Mouse (Mus musculus): ENCODE results near the gene Ctnna2. TPM values are rescaled to one million over a fixed set of nuclear protein-coding genes. Genes with fewer than 3 reads are reported as not detected.

Ctnna2 gene
- polyA plus RNA-seq, 1 experiment from 2014 or later = not detected

DNA sequence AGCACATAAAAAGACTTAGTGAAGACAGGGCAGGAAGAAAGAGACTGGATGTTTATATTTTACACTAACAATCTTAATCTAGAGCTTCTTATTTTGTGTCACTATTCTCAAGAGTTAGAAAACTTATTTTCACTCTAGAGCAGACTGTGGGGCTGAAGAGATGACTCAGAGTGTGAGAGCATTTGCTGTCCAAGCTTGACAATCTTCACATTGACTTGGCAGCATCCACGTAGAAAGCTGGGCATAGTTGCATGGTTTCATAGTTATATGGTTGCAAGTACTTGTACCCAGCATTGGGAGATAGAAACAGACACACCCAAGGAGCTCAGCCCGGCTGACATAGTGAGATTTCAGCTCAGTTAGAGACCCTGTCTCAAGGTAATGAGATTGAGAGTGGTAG, 858.6 kb downstream of the Ctnna2 start:
- Histone ChIP-seq H3K27me3 (ENCODE audit: insufficient read depth, low read length) (no peaks in the 10 kb centered on the region), H3K4me1 (ENCODE audit: insufficient read depth) (no peaks in the 10 kb centered on the region), H3K4me3 (ENCODE audit: low read depth, low read length) (no peak overlapping the region), H3K27ac (ENCODE audit: low read depth) (no peak overlapping the region), H3K9me3 (ENCODE audit: low read length) (no peaks in the 10 kb centered on the region), H3K36me3 (replicated peaks; ENCODE audit: insufficient read depth, low read length) (no peaks in the 10 kb centered on the region), H3K9ac (replicated peaks) (no peak overlapping the region), H3K4me2 (ENCODE audit: low read depth, low read length) (no peak overlapping the region)
- TF ChIP-seq EP300 (IDR thresholded peaks at IDR 0.05; ENCODE audit: low read depth) (no peak), CTCF (IDR thresholded peaks at IDR 0.05; ENCODE audit: low read depth) (no peak)
- ATAC-seq (no peak), DNase-seq (no peak)
- WGBS (ENCODE audit: insufficient replicate concordance) = 55% methylated on average over 2 of the region's 2 CpGs

DNA sequence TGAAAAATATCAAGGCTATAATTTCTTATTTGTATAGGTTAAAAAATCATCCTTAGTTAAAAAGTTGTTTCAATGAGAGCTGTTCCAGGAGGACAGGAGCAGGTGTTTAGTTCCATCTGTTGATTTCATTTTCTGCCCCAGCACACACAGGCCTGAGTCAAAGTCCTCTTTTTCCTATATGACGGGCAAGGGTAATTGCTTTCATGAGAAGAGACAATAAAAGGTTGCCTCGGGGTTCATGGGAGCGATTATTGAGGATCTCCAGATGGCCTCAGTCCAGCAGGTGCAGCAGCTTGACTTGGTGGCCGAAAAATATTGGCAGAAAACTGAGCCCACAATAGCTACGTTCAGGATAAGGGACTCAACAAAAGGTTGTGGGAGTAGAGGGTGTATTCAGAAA, 859.0 kb downstream of the Ctnna2 start:
- H3K4me2 ChIP-seq (ENCODE audit: low read depth, low read length) = no peak overlapping the region
- H3K27ac ChIP-seq (ENCODE audit: low read depth) = no peak overlapping the region
- no peak overlapping the region for H3K4me3 ChIP-seq (ENCODE audit: low read depth, low read length)
- H3K9ac ChIP-seq (replicated peaks) = no peak overlapping the region
- DNase-seq = no peak
- H3K27me3 ChIP-seq (ENCODE audit: insufficient read depth, low read length) = no peaks in the 10 kb centered on the region
- WGBS (ENCODE audit: insufficient replicate concordance) = 74% methylated on average over 5 of the region's 5 CpGs
- no peaks in the 10 kb centered on the region for H3K36me3 ChIP-seq (replicated peaks; ENCODE audit: insufficient read depth, low read length)
- H3K9me3 ChIP-seq (ENCODE audit: low read length) = no peaks in the 10 kb centered on the region
- no peaks in the 10 kb centered on the region for H3K4me1 ChIP-seq (ENCODE audit: insufficient read depth)
- no peak for TF ChIP-seq EP300 (IDR thresholded peaks at IDR 0.05; ENCODE audit: low read depth)
- no peak for ATAC-seq

DNA sequence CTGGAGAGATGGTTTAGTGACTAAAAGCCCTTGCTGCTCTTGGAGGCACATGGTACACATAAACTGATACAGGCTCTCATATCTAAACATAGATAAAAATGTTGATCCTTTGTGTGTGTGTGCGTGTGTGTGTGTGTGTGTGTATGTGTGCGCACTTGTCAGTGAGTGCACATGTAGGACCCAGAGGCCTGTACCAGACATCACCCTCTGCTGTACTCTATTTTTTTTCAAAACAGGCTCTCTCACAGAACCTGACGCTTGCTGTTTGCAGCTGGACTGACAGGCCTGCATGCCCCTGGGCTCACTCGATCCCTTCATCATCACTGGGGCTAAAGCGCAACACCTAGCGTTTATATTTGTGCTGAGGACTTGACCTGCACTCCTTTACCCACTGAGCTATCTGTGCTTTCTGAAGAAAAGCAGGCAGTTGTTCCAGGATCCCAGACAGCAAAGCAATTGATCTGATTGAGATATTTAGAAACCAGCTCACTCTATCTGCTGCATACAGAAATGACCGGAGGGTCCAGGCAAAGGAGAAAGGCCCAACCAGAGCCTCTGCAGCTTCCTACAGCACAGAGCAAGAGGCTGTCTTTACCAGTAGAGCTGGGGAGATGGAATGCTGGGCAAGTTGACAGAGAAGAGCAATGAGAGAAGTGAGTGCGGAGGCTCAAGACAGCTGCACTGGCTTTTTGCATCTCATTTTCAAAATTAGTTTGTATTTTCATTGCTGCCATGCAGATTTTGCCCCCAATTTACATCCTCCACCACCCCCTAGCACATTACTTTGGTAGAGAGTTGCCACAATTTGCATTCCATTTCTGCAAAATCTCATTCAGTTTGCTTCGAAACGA, 870.2 kb downstream of the Ctnna2 start:
- H3K4me1 ChIP-seq (ENCODE audit: insufficient read depth) = no peaks in the 10 kb centered on the region
- no peak overlapping the region for H3K9ac ChIP-seq (replicated peaks)
- DNase-seq = no peak
- ATAC-seq = no peak
- no peaks in the 10 kb centered on the region for H3K9me3 ChIP-seq (ENCODE audit: low read length)
- TF ChIP-seq CTCF (IDR thresholded peaks at IDR 0.05; ENCODE audit: low read depth) = no peak
- no peak for TF ChIP-seq EP300 (IDR thresholded peaks at IDR 0.05; ENCODE audit: low read depth)
- no peaks in the 10 kb centered on the region for H3K27me3 ChIP-seq (ENCODE audit: insufficient read depth, low read length)
- H3K4me3 ChIP-seq (ENCODE audit: low read depth, low read length) = no peak overlapping the region
- H3K27ac ChIP-seq (ENCODE audit: low read depth) = no peak overlapping the region
- no peaks in the 10 kb centered on the region for H3K36me3 ChIP-seq (replicated peaks; ENCODE audit: insufficient read depth, low read length)
- WGBS (ENCODE audit: insufficient replicate concordance) = 77% methylated on average over 10 of the region's 10 CpGs
- no peak overlapping the region for H3K4me2 ChIP-seq (ENCODE audit: low read depth, low read length)

DNA sequence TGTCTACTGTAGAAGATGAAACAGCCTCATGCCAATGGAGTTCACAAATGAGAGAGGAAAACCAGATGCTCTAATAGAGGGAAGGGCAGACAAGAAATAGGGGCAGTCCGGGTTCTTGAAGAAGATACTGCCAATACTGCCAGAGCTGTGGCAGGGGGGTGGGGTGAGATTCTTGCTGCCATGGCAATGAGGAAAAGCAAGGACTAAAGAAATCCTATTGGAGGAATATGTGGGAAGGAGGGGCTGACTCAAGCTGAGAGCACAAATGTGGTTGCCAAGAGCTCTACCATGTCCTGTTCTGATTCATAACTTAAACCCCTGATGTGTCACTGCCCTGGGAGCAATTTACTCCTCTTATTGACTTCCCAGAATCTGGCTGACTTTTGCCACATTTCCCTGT, 878.5 kb downstream of the Ctnna2 start:
- WGBS (ENCODE audit: insufficient replicate concordance) = 32% methylated on average over 1 of the region's 1 CpGs
- Histone ChIP-seq H3K27ac (ENCODE audit: low read depth) (no peak overlapping the region), H3K4me1 (ENCODE audit: insufficient read depth) (no peaks in the 10 kb centered on the region), H3K27me3 (ENCODE audit: insufficient read depth, low read length) (no peaks in the 10 kb centered on the region), H3K4me3 (ENCODE audit: low read depth, low read length) (no peak overlapping the region), H3K4me2 (ENCODE audit: low read depth, low read length) (no peak overlapping the region), H3K9me3 (ENCODE audit: low read length) (no peaks in the 10 kb centered on the region), H3K36me3 (replicated peaks; ENCODE audit: insufficient read depth, low read length) (no peaks in the 10 kb centered on the region), H3K9ac (replicated peaks) (no peak overlapping the region)
- ATAC-seq (no peak), DNase-seq (no peak)
- TF ChIP-seq CTCF (IDR thresholded peaks at IDR 0.05; ENCODE audit: low read depth) (no peak), EP300 (IDR thresholded peaks at IDR 0.05; ENCODE audit: low read depth) (no peak)

DNA sequence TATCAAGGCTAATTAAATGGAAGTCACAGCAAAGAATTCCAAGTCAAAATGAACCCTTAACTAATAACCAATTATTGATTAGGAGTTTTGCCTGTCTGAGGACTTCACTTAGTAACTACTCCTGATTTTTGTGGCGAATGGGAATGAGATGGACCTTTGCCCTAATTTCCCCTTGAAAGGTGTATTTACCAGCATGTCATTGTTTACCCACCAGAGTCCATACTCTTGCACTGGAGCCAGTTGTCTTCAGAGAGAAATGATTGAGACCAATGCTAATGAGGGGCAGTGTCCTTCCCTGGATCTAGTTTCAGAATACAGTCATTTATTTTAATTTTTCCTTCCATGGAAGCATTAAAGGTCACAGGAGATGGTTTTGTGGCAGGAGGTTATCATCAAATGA, 881.0 kb downstream of the Ctnna2 start:
- peak; percentile 90 for ATAC-seq
- 61% methylated on average over 1 of the region's 1 CpGs for WGBS (ENCODE audit: insufficient replicate concordance)
- TF ChIP-seq EP300 (IDR thresholded peaks at IDR 0.05; ENCODE audit: low read depth) = no peak
- no peak for TF ChIP-seq CTCF (IDR thresholded peaks at IDR 0.05; ENCODE audit: low read depth)

DNA sequence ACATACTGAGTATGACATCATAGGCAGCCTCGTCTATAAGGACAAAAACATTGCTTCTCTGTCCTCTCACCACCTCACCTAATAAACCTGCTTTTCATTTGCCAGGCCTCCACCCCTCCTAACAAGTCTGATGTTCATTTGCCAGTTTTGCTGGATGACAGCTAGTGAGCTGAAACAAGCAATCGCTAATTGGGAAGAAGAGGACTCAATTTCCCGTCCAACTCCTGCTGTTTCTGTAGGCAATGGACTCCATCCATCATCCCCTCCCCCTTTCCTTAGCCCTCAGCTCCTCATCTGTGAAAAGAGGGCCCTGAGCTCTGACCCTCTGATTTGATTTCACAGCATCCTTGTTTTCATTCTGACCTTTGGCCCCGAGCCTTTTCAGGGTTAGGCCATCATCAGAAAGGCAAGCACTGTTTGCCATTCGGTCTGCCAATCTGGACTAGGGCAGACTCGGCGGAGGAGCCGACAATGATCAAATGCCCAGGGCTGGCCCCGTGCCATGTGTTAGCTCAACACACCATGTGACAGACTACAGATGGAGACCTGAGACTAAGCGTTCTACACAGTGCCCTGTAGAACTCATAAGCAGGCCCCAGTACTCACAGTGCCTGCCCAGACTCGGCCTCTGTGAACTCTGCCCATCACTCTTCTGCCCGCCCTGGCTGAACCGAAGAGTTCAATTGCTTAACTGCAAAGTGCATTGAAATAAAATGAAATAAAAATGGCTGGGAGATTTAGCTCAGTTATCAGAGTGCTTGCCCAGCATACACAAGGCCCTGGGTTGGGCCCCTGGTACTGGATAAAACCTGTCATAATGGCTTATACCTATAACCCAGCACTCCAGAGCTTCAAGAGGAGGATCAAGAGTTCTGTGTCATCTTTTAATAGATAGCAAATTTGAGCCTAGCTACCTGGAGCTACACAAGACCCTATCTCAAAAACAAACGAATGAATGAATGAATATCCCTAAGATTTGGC, 903.8 kb downstream of the Ctnna2 start:
- no peaks in the 10 kb centered on the region for H3K36me3 ChIP-seq (replicated peaks; ENCODE audit: insufficient read depth, low read length)
- H3K27ac ChIP-seq (ENCODE audit: low read depth) = no peak overlapping the region
- ATAC-seq (peak; percentile 48), DNase-seq (peak; percentile 24)
- H3K4me1 ChIP-seq (ENCODE audit: insufficient read depth) = no peaks in the 10 kb centered on the region
- H3K9ac ChIP-seq (replicated peaks) = no peak overlapping the region
- no peaks in the 10 kb centered on the region for H3K9me3 ChIP-seq (ENCODE audit: low read length)
- WGBS (ENCODE audit: insufficient replicate concordance) = 73% methylated on average over 14 of the region's 14 CpGs
- TF ChIP-seq EP300 (IDR thresholded peaks at IDR 0.05; ENCODE audit: low read depth) = no peak
- no peak for TF ChIP-seq CTCF (IDR thresholded peaks at IDR 0.05; ENCODE audit: low read depth)
- H3K4me2 ChIP-seq (ENCODE audit: low read depth, low read length) = no peak overlapping the region
- H3K27me3 ChIP-seq (ENCODE audit: insufficient read depth, low read length) = no peaks in the 10 kb centered on the region
- H3K4me3 ChIP-seq (ENCODE audit: low read depth, low read length) = no peak overlapping the region

More for the DNA sequence above, 881.0 kb downstream of the Ctnna2 start:
- Histone ChIP-seq H3K4me3 (ENCODE audit: low read depth, low read length) (no peak overlapping the region), H3K36me3 (replicated peaks; ENCODE audit: insufficient read depth, low read length) (no peaks in the 10 kb centered on the region), H3K27me3 (ENCODE audit: insufficient read depth, low read length) (no peaks in the 10 kb centered on the region), H3K9ac (replicated peaks) (no peak overlapping the region), H3K9me3 (ENCODE audit: low read length) (no peaks in the 10 kb centered on the region), H3K4me1 (ENCODE audit: insufficient read depth) (no peaks in the 10 kb centered on the region), H3K4me2 (ENCODE audit: low read depth, low read length) (no peak overlapping the region), H3K27ac (ENCODE audit: low read depth) (no peak overlapping the region)
- DNase-seq = no peak

Measured in liver, postnatal 0 days (tissue).